Mouse (Mus musculus) forebrain, embryonic 14.5 days (tissue): ENCODE measurements around the gene Yy1. TPM values are rescaled to one million over a fixed set of nuclear protein-coding genes. Genes with fewer than 3 reads are reported as not detected.

Experiments
- ATAC-seq: fragments of 200-750 bp; cut with Nextera tagmentation; 2 replicates; pipeline ENCODE4 v1.8.0; 2017; ENCODE audit warnings: mild to moderate bottlenecking, moderate library complexity
- DNase-seq: peaks from one replicate; pipeline ENCODE4 v3.0.0-alpha.2; 2015; ENCODE audit warnings: low spot score
- H3K27ac ChIP-seq: fragments of 300-500 bp; sonication (generic); 2 replicates; pipeline ENCODE4 v1.5.1; 2014; ENCODE audit warnings: low read depth, mild to moderate bottlenecking, control low read depth, low read length, moderate library complexity
- H3K27me3 ChIP-seq: fragments of 300-500 bp; sonication (generic); replicated peaks from 2 replicates; pipeline ENCODE4 v1.6.1; 2014; ENCODE audit warnings: low read length, control low read depth, mixed read lengths; ENCODE audit not compliant: control insufficient read depth, insufficient read depth
- H3K36me3 ChIP-seq: fragments of 300-500 bp; sonication (generic); 2 replicates; pipeline ENCODE4 v1.6.1; 2014; ENCODE audit warnings: low read length, control low read depth; ENCODE audit not compliant: control insufficient read depth, insufficient read depth
- H3K4me1 ChIP-seq: fragments of 300-500 bp; sonication (generic); 2 replicates; pipeline ENCODE4 v1.6.1; 2014; ENCODE audit warnings: antibody characterized with exemption, low read length, control low read depth; ENCODE audit not compliant: control insufficient read depth, insufficient read depth
- H3K4me2 ChIP-seq: fragments of 300-500 bp; sonication (generic); 2 replicates; pipeline ENCODE4 v1.6.1; 2014; ENCODE audit warnings: mild to moderate bottlenecking, control low read depth, low read length
- H3K4me3 ChIP-seq: fragments of 300-500 bp; sonication (generic); 2 replicates; pipeline ENCODE4 v1.5.1; 2014; ENCODE audit warnings: low read depth, low read length, control low read depth
- H3K9ac ChIP-seq: fragments of 300-500 bp; sonication (generic); 2 replicates; pipeline ENCODE4 v1.6.1; 2014; ENCODE audit warnings: mild to moderate bottlenecking, low read length, control low read depth, moderate library complexity
- H3K9me3 ChIP-seq: fragments of 300-500 bp; sonication (generic); replicated peaks from 2 replicates; pipeline ENCODE4 v1.6.1; 2016; ENCODE audit warnings: low read length, control low read depth, mixed read lengths; ENCODE audit not compliant: control insufficient read depth
- WGBS: fragments of 180-500 bp; shearing (Covaris S2); extraction: QIAGEN DNeasy Blood & Tissue Kit; methylation state at CpG from one replicate; pipeline ENCODE4 v1.1.7; 2014; 5-methylcytosine and 5-hydroxymethylcytosine counted together
- polyA plus RNA-seq: library from polyadenylated mRNA; unstranded; fragments of >200 nt; fragmentation: Nextera tagmentation; extraction: Ambion mirVana; gene quantifications from 2 replicates; pipeline ENCODE4 v1.2.1, GENCODE M21; 2014

The Yy1 gene
- polyA plus RNA-seq, 1 experiment from 2014 or later, result 17.6 TPM

GRCm38 (mm10) chr12:108758273-108758672 lies 34.5 kb upstream of the Yy1 start:
- Histone ChIP-seq H3K27ac (no peak overlapping the region), H3K9ac (no peak overlapping the region; the same call in 1 of the 2 replicates), H3K4me2 (peak overlapping the region; percentile 71; the same call in 1 of the 2 replicates), H3K36me3 (no peaks in the 10 kb centered on the region), H3K4me1 (no peaks in the 10 kb centered on the region), H3K27me3 (no peaks in the 10 kb centered on the region), H3K9me3 (no peaks in the 10 kb centered on the region), H3K4me3 (peak overlapping the region; percentile 56)
- DNase-seq, result no peak
- 71% methylated on average over 8 of the region's 8 CpGs for WGBS
- ATAC-seq, result no peak

- WGBS, result 79% methylated on average over 13 of the region's 13 CpGs
- Histone ChIP-seq H3K27ac (no peak overlapping the region), H3K4me3 (no peak overlapping the region), H3K36me3 (no peaks in the 10 kb centered on the region), H3K27me3 (no peaks in the 10 kb centered on the region), H3K9ac (no peak overlapping the region), H3K4me2 (no peak overlapping the region), H3K4me1 (no peaks in the 10 kb centered on the region), H3K9me3 (no peaks in the 10 kb centered on the region)
- ATAC-seq, result no peak
- no peak for DNase-seq
Observed at GRCm38 (mm10) chr12:108758682-108759081, 34.1 kb upstream of the Yy1 start.

GRCm38 (mm10) chr12:108759266-108759665 lies 33.5 kb upstream of the Yy1 start:
- Histone ChIP-seq H3K4me1 (no peaks in the 10 kb centered on the region), H3K9me3 (no peaks in the 10 kb centered on the region), H3K4me2 (no peak overlapping the region), H3K9ac (no peak overlapping the region), H3K27ac (no peak overlapping the region), H3K36me3 (no peaks in the 10 kb centered on the region), H3K4me3 (no peak overlapping the region), H3K27me3 (no peaks in the 10 kb centered on the region)
- WGBS, result 84% methylated on average over 11 of the region's 11 CpGs
- no peak for ATAC-seq
- no peak for DNase-seq

GRCm38 (mm10) chr12:108760016-108760415 lies 32.8 kb upstream of the Yy1 start:
- Histone ChIP-seq H3K27me3 (no peaks in the 10 kb centered on the region), H3K9me3 (no peaks in the 10 kb centered on the region), H3K4me1 (no peaks in the 10 kb centered on the region), H3K4me2 (no peak overlapping the region), H3K27ac (no peak overlapping the region), H3K9ac (no peak overlapping the region), H3K4me3 (no peak overlapping the region), H3K36me3 (no peaks in the 10 kb centered on the region)
- 93% methylated on average over 6 of the region's 6 CpGs for WGBS
- DNase-seq (no peak), ATAC-seq (no peak)

- no peak overlapping the region for H3K4me2 ChIP-seq
- no peak overlapping the region for H3K9ac ChIP-seq
- 72% methylated on average over 9 of the region's 9 CpGs for WGBS
- no peaks in the 10 kb centered on the region for H3K36me3 ChIP-seq
- H3K4me3 ChIP-seq, result no peak overlapping the region
- H3K4me1 ChIP-seq, result no peaks in the 10 kb centered on the region
- no peak overlapping the region for H3K27ac ChIP-seq
- no peak for DNase-seq
- H3K9me3 ChIP-seq, result no peaks in the 10 kb centered on the region
- no peak for ATAC-seq
- no peaks in the 10 kb centered on the region for H3K27me3 ChIP-seq
Observed at GRCm38 (mm10) chr12:108760500-108761020, 32.2 kb upstream of the Yy1 start.

GRCm38 (mm10) chr12:108761209-108761608 lies 31.6 kb upstream of the Yy1 start:
- Histone ChIP-seq H3K4me1 (peaks cover 6% of the 10 kb centered on the region; the same call in 1 of the 2 replicates), H3K9ac (no peak overlapping the region), H3K36me3 (no peaks in the 10 kb centered on the region), H3K4me2 (no peak overlapping the region), H3K9me3 (no peaks in the 10 kb centered on the region), H3K4me3 (no peak overlapping the region), H3K27ac (no peak overlapping the region), H3K27me3 (no peaks in the 10 kb centered on the region)
- DNase-seq (no peak), ATAC-seq (no peak)
- 84% methylated on average over 4 of the region's 4 CpGs for WGBS

- Histone ChIP-seq H3K4me3 (no peak overlapping the region), H3K27me3 (no peaks in the 10 kb centered on the region), H3K9ac (no peak overlapping the region), H3K36me3 (no peaks in the 10 kb centered on the region), H3K27ac (no peak overlapping the region), H3K4me1 (peaks cover 7% of the 10 kb centered on the region; the same call in 1 of the 2 replicates), H3K4me2 (no peak overlapping the region), H3K9me3 (no peaks in the 10 kb centered on the region)
- no peak for ATAC-seq
- 81% methylated on average over 4 of the region's 4 CpGs for WGBS
- no peak for DNase-seq
Observed at GRCm38 (mm10) chr12:108761665-108762064, 31.1 kb upstream of the Yy1 start.

GRCm38 (mm10) chr12:108763057-108763796 lies 29.5 kb upstream of the Yy1 start:
- H3K4me3 ChIP-seq, result no peak overlapping the region
- no peak for ATAC-seq
- no peak for DNase-seq
- H3K36me3 ChIP-seq, result no peaks in the 10 kb centered on the region
- no peak overlapping the region for H3K9ac ChIP-seq
- H3K27ac ChIP-seq, result no peak overlapping the region
- H3K4me1 ChIP-seq, result peaks cover 7% of the 10 kb centered on the region; the same call in 1 of the 2 replicates
- 67% methylated on average over 9 of the region's 9 CpGs for whole genome bisulfite sequencing
- H3K9me3 ChIP-seq, result no peaks in the 10 kb centered on the region
- H3K4me2 ChIP-seq, result no peak overlapping the region
- H3K27me3 ChIP-seq, result no peaks in the 10 kb centered on the region
